Mouse (Mus musculus) neural tube, embryonic 12.5 days (tissue): ENCODE measurements around the gene Prpf40b. TPM values are rescaled to one million over a fixed set of nuclear protein-coding genes. Genes with fewer than 3 reads are reported as not detected.

Experiments
- ATAC-seq: fragments of 200-750 bp; cut with Nextera tagmentation; 2 replicates; pipeline ENCODE4 v1.8.0; 2017; ENCODE audit warnings: low read depth, mild to moderate bottlenecking, moderate TSS enrichment, moderate library complexity; ENCODE audit not compliant: low FRiP score
- H3K27ac ChIP-seq: fragments of 300-500 bp; sonication (generic); 2 replicates; pipeline ENCODE4 v1.5.1; 2016
- H3K27me3 ChIP-seq: fragments of 300-500 bp; sonication (generic); replicated peaks from 2 replicates; pipeline ENCODE4 v1.6.1; 2016; ENCODE audit warnings: mild to moderate bottlenecking
- H3K36me3 ChIP-seq: fragments of 300-500 bp; sonication (generic); 2 replicates; pipeline ENCODE4 v1.6.1; 2016; ENCODE audit warnings: mild to moderate bottlenecking
- H3K4me1 ChIP-seq: fragments of 300-500 bp; sonication (generic); 2 replicates; pipeline ENCODE4 v1.6.1; 2016
- H3K4me2 ChIP-seq: fragments of 300-500 bp; sonication (generic); replicated peaks from 2 replicates; pipeline ENCODE4 v1.6.1; 2016; ENCODE audit warnings: mild to moderate bottlenecking
- H3K4me3 ChIP-seq: fragments of 300-500 bp; sonication (generic); 2 replicates; pipeline ENCODE4 v1.5.1; 2016
- H3K9ac ChIP-seq: fragments of 300-500 bp; sonication (generic); 2 replicates; pipeline ENCODE4 v1.6.1; 2016; ENCODE audit warnings: mild to moderate bottlenecking
- H3K9me3 ChIP-seq: fragments of 300-500 bp; sonication (generic); 2 replicates; pipeline ENCODE4 v1.6.1; 2016; ENCODE audit warnings: mild to moderate bottlenecking
- whole genome bisulfite sequencing: fragments of 180-500 bp; shearing (Covaris S2); methylation state at CpG from one replicate; pipeline ENCODE4 v1.1.7; 2016; 5-methylcytosine and 5-hydroxymethylcytosine counted together
- polyA plus RNA-seq: library from polyadenylated mRNA; unstranded; fragments of >200 nt; fragmentation: Nextera tagmentation; extraction: Ambion mirVana; gene quantifications from 2 replicates; pipeline ENCODE4 v1.2.1, GENCODE M21; 2016

The Prpf40b gene
- polyA plus RNA-seq, 1 experiment from 2014 or later, result 77.0 TPM

GRCm38 (mm10) chr15:99335801-99336320, 41.0 kb downstream of the Prpf40b start:
- 84% methylated on average over 8 of the region's 8 CpGs for WGBS
- no peak overlapping the region for H3K4me3 ChIP-seq
- no peak overlapping the region for H3K4me2 ChIP-seq
- ATAC-seq, result no peak
- H3K4me1 ChIP-seq, result peaks cover 15% of the 10 kb centered on the region; the same call in 1 of the 2 replicates
- no peak overlapping the region for H3K27ac ChIP-seq
- H3K9me3 ChIP-seq, result no peaks in the 10 kb centered on the region
- H3K9ac ChIP-seq, result no peak overlapping the region
- H3K27me3 ChIP-seq, result no peaks in the 10 kb centered on the region
- 0 out of 2 replicates have a peak, but pooled peaks cover 2% of the 10 kb centered on the region for H3K36me3 ChIP-seq

GRCm38 (mm10) chr15:99338916-99339315, 44.0 kb downstream of the Prpf40b start:
- WGBS, result 81% methylated on average over 2 of the region's 2 CpGs
- Histone ChIP-seq H3K4me1 (peaks cover 16% of the 10 kb centered on the region), H3K4me2 (no peak overlapping the region)

GRCm38 (mm10) chr15:99339669-99340068, 44.8 kb downstream of the Prpf40b start:
- Histone ChIP-seq H3K4me3 (no peak overlapping the region), H3K4me1 (peaks cover 20% of the 10 kb centered on the region)

More at GRCm38 (mm10) chr15:99338916-99339315, 44.0 kb downstream of the Prpf40b start:
- Histone ChIP-seq H3K27me3 (no peaks in the 10 kb centered on the region), H3K9me3 (no peaks in the 10 kb centered on the region), H3K9ac (no peak overlapping the region), H3K36me3 (no peaks in the 10 kb centered on the region), H3K27ac (no peak overlapping the region), H3K4me3 (no peak overlapping the region)
- no peak for ATAC-seq

GRCm38 (mm10) chr15:99341102-99341501, 46.2 kb downstream of the Prpf40b start:
- H3K36me3 ChIP-seq, result no peaks in the 10 kb centered on the region
- H3K9me3 ChIP-seq, result no peaks in the 10 kb centered on the region
- H3K9ac ChIP-seq, result no peak overlapping the region
- no peaks in the 10 kb centered on the region for H3K27me3 ChIP-seq
- H3K27ac ChIP-seq, result no peak overlapping the region
- no peak overlapping the region for H3K4me2 ChIP-seq
- no peak overlapping the region for H3K4me3 ChIP-seq
- no peak for ATAC-seq
- WGBS, result 90% methylated on average over 3 of the region's 3 CpGs
- H3K4me1 ChIP-seq, result peaks cover 24% of the 10 kb centered on the region

More at GRCm38 (mm10) chr15:99339669-99340068, 44.8 kb downstream of the Prpf40b start:
- WGBS, result 63% methylated on average over 6 of the region's 6 CpGs
- Histone ChIP-seq H3K4me2 (no peak overlapping the region), H3K27me3 (no peaks in the 10 kb centered on the region), H3K9ac (no peak overlapping the region), H3K36me3 (no peaks in the 10 kb centered on the region), H3K27ac (no peak overlapping the region), H3K9me3 (no peaks in the 10 kb centered on the region)
- no peak for ATAC-seq

- ATAC-seq, result no peak
- Histone ChIP-seq H3K36me3 (no peaks in the 10 kb centered on the region), H3K9me3 (no peaks in the 10 kb centered on the region), H3K4me3 (no peak overlapping the region), H3K27ac (no peak overlapping the region), H3K27me3 (no peaks in the 10 kb centered on the region), H3K4me2 (no peak overlapping the region), H3K9ac (no peak overlapping the region), H3K4me1 (peaks cover 24% of the 10 kb centered on the region)
- 61% methylated on average over 9 of the region's 9 CpGs for WGBS
Observed at GRCm38 (mm10) chr15:99342194-99342981, 47.5 kb downstream of the Prpf40b start.

- no peak overlapping the region for H3K4me2 ChIP-seq
- no peak for ATAC-seq
- H3K27ac ChIP-seq, result no peak overlapping the region
- H3K9ac ChIP-seq, result no peak overlapping the region
- no peaks in the 10 kb centered on the region for H3K9me3 ChIP-seq
- peaks cover 24% of the 10 kb centered on the region for H3K4me1 ChIP-seq
- no peaks in the 10 kb centered on the region for H3K27me3 ChIP-seq
- no peak overlapping the region for H3K4me3 ChIP-seq
- 57% methylated on average over 5 of the region's 5 CpGs for WGBS
- no peaks in the 10 kb centered on the region for H3K36me3 ChIP-seq
Observed at GRCm38 (mm10) chr15:99343414-99344147, 48.7 kb downstream of the Prpf40b start.

- no peaks in the 10 kb centered on the region for H3K27me3 ChIP-seq
Observed at GRCm38 (mm10) chr15:99344148-99344870, 49.4 kb downstream of the Prpf40b start.

GRCm38 (mm10) chr15:99344961-99345360, 50.1 kb downstream of the Prpf40b start:
- Histone ChIP-seq H3K4me2 (no peak overlapping the region), H3K36me3 (no peaks in the 10 kb centered on the region), H3K27me3 (no peaks in the 10 kb centered on the region), H3K4me3 (no peak overlapping the region), H3K27ac (no peak overlapping the region), H3K9me3 (no peaks in the 10 kb centered on the region), H3K4me1 (peaks cover 24% of the 10 kb centered on the region), H3K9ac (no peak overlapping the region)
- WGBS, result 83% methylated on average over 4 of the region's 4 CpGs
- ATAC-seq, result no peak

More at GRCm38 (mm10) chr15:99344148-99344870, 49.4 kb downstream of the Prpf40b start:
- H3K9me3 ChIP-seq, result no peaks in the 10 kb centered on the region
- no peak for ATAC-seq
- H3K4me1 ChIP-seq, result peaks cover 24% of the 10 kb centered on the region
- no peak overlapping the region for H3K4me3 ChIP-seq
- no peak overlapping the region for H3K27ac ChIP-seq
- H3K36me3 ChIP-seq, result no peaks in the 10 kb centered on the region
- 70% methylated on average over 8 of the region's 8 CpGs for WGBS
- no peak overlapping the region for H3K4me2 ChIP-seq
- H3K9ac ChIP-seq, result no peak overlapping the region

- no peaks in the 10 kb centered on the region for H3K36me3 ChIP-seq
- no peak overlapping the region for H3K27ac ChIP-seq
- no peak overlapping the region for H3K4me2 ChIP-seq
- H3K27me3 ChIP-seq, result no peaks in the 10 kb centered on the region
- ATAC-seq, result no peak
- WGBS, result 85% methylated on average over 6 of the region's 6 CpGs
- no peak overlapping the region for H3K9ac ChIP-seq
- no peaks in the 10 kb centered on the region for H3K4me1 ChIP-seq
- H3K4me3 ChIP-seq, result no peak overlapping the region
- H3K9me3 ChIP-seq, result no peaks in the 10 kb centered on the region
Observed at GRCm38 (mm10) chr15:99351610-99352009, 56.7 kb downstream of the Prpf40b start.

GRCm38 (mm10) chr15:99352306-99352705, 57.4 kb downstream of the Prpf40b start:
- 80% methylated on average over 5 of the region's 5 CpGs for WGBS
- no peaks in the 10 kb centered on the region for H3K9me3 ChIP-seq
- H3K4me2 ChIP-seq, result no peak overlapping the region
- no peaks in the 10 kb centered on the region for H3K27me3 ChIP-seq
- no peaks in the 10 kb centered on the region for H3K36me3 ChIP-seq
- no peak overlapping the region for H3K4me3 ChIP-seq
- no peaks in the 10 kb centered on the region for H3K4me1 ChIP-seq
- H3K27ac ChIP-seq, result no peak overlapping the region
- ATAC-seq, result no peak
- H3K9ac ChIP-seq, result no peak overlapping the region

- Histone ChIP-seq H3K4me1 (no peaks in the 10 kb centered on the region), H3K4me3 (no peak overlapping the region), H3K36me3 (no peaks in the 10 kb centered on the region), H3K9me3 (no peaks in the 10 kb centered on the region), H3K27me3 (no peaks in the 10 kb centered on the region), H3K27ac (no peak overlapping the region), H3K4me2 (no peak overlapping the region), H3K9ac (no peak overlapping the region)
- no peak for ATAC-seq
- 81% methylated on average over 6 of the region's 6 CpGs for WGBS
Observed at GRCm38 (mm10) chr15:99355660-99356059, 60.8 kb downstream of the Prpf40b start.

- Histone ChIP-seq H3K4me2 (no peak overlapping the region), H3K4me3 (no peak overlapping the region), H3K27me3 (no peaks in the 10 kb centered on the region), H3K4me1 (no peaks in the 10 kb centered on the region), H3K27ac (no peak overlapping the region), H3K36me3 (no peaks in the 10 kb centered on the region), H3K9ac (no peak overlapping the region), H3K9me3 (no peaks in the 10 kb centered on the region)
- WGBS, result 86% methylated on average over 6 of the region's 6 CpGs
- no peak for ATAC-seq
Observed at GRCm38 (mm10) chr15:99356462-99356861, 61.6 kb downstream of the Prpf40b start.
